Mouse (Mus musculus) olfactory bulb, adult 2 months (tissue): ENCODE measurements around the gene Lrrc8b.

Experiments used
- CTCF ChIP-seq: fragments of 200-500 bp; IDR thresholded peaks from 2 replicates; pipeline ENCODE4 v1.5.1; 2012; ENCODE audit warnings: low read depth, mild to moderate bottlenecking, low read length, moderate library complexity; ENCODE audit not compliant: insufficient read depth
- POLR2A ChIP-seq: fragments of 200-500 bp; IDR thresholded peaks from 2 replicates; pipeline ENCODE4 v1.6.1; 2012; ENCODE audit warnings: mild to moderate bottlenecking, low read depth, low read length, moderate library complexity; ENCODE audit not compliant: insufficient read depth

DNA sequence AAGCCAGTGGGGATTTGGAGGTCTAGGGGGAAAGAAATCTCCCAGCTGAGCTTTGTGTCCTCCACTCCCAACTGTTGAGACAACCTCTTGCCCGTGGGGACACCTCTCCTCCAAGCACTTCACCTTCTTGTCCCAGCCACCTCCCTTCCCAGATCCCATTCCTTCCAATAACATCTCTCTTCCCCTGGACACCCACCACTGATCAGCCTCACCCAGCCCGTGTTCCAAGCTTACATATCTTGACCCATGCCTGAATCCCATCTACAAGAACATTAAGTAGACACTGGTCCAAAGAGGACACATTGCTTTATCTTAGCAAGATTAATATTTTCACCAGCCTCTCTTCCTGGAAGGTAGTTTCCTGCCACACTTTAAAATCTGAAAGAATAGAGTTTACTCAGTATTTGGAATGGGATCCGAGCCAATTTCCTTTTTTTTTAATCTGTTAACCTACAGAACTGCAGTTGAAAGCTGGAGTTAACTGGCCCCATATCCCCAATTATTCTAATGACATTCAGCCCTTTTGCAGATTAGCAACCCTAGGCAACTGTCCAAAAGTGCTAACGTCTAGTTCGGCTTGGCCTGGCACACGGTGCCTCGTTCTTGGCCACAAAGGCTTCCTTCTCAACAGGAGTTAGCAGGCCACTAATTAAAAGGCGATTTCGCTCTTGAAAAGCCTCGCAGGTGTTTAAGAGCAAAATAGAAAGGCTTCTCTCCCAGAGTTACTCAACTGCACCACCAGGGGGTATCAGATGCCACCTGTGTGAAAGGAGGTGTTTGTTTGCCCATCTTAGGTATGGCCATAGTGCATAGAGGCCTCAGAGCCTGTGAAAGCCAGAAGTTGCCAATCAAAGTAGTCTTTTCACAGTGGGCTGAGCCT is 77.0 kb downstream of the Lrrc8b start:
- no peak for TF ChIP-seq CTCF
- no peak for TF ChIP-seq POLR2A
